7 mouse cellular contexts compared by ENCODE assay signal in the genomic region with DNA sequence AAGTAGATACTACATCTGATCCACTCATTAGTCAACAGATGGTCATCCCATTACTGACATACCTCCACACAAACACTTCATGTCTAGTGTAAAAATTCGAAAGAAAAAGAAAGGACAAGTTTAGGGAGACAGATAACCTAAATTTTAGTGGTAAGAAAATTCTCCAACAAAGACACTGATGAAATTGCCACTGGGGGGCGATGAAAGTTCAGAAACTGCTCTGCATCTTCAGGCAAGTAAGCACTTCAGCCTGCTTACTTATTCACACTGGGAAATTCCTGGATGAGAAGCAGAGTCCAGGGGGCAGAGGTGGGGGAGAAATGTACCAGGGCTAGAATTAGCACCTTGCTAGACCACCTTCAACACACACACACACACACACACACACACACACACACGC. TPM values are rescaled to one million over a fixed set of nuclear protein-coding genes. Genes with fewer than 3 reads are reported as not detected.
DNase-seq lines count a peak whose midpoint lies in the region; ATAC-seq and TF ChIP-seq lines count a peak whose summit lies in the region.

No protein-coding gene starts in this region.

- H3K79me2 ChIP-seq in MEL (ENCODE audit: control insufficient read depth, insufficient read depth, low read length, poor library complexity) = no peaks in the 10 kb centered on the region

- no peak for TF ChIP-seq EP300 in MEL (IDR thresholded peaks at IDR 0.05; ENCODE audit: low read depth in 1 of 2, low read length in 2 of 2)

- no peak for TF ChIP-seq POLR2A in MEL (IDR thresholded peaks at IDR 0.05; ENCODE audit: control insufficient read depth in 1 of 2, insufficient read depth in 1 of 2, low read depth in 1 of 2, low read length in 2 of 2, poor library complexity in 1 of 2)
- no peak for TF ChIP-seq POLR2A in lung, adult 2 months (IDR thresholded peaks at IDR 0.05; ENCODE audit: borderline replicate concordance, extremely low read depth, low read depth, low read length)

- TF ChIP-seq CTCF in MEL (IDR thresholded peaks at IDR 0.05 in 2 of 3, conservative IDR thresholded peaks at IDR 0.05 in 1 of 3; ENCODE audit: control insufficient read depth in 1 of 3, insufficient read depth in 1 of 3, low read depth in 2 of 3, low read length in 3 of 3, poor library complexity in 1 of 3, severe bottlenecking in 1 of 3) = peak; percentile 17 to 65 (median 42); a peak in 5 of 6 replicates
- no peak for TF ChIP-seq CTCF in lung, adult 2 months (IDR thresholded peaks at IDR 0.05; ENCODE audit: insufficient read depth, low read length)

- no peaks in the 10 kb centered on the region for H3K4me1 ChIP-seq in kidney, embryonic 16.5 days (ENCODE audit: insufficient read depth, low read length)
- no peaks in the 10 kb centered on the region for H3K4me1 ChIP-seq in MEL (ENCODE audit: control insufficient read depth in 1 of 2, insufficient read depth in 2 of 2, low read length in 2 of 2)
- H3K4me1 ChIP-seq in lung, adult 2 months (ENCODE audit: control insufficient read depth, insufficient read depth, low read length) = no peaks in the 10 kb centered on the region

- no peak overlapping the region for H3K27ac ChIP-seq in kidney, embryonic 16.5 days (ENCODE audit: low read length)
- no peak overlapping the region for H3K27ac ChIP-seq in MEL (ENCODE audit: control insufficient read depth, low read depth, low read length)

- DNase-seq in kidney, adult 18-20 months = peak; percentile 21
- peak; percentile 66 for DNase-seq in MEL (ENCODE audit: low read depth, low spot score)
- peak; percentile 56 for DNase-seq in adrenal gland, postnatal 10 days
- DNase-seq in kidney, adult 9 months = peak; percentile 29
- peak; percentile 10 for DNase-seq in lung, adult 2 months
- DNase-seq in yolk sac, embryonic 10.5 days (ENCODE audit: low spot score) = peak; percentile 26

- 40% methylated on average over 3 of the region's 3 CpGs for WGBS in kidney, embryonic 16.5 days
- WGBS in lung, adult 2 months = 24% methylated on average over 3 of the region's 3 CpGs

- H3K9ac ChIP-seq in kidney, embryonic 16.5 days (replicated peaks; ENCODE audit: low read length) = no peak overlapping the region
- H3K9ac ChIP-seq in MEL (ENCODE audit: control insufficient read depth, low read depth, low read length, poor library complexity, severe bottlenecking) = no peak overlapping the region

- no peaks in the 10 kb centered on the region for H3K9me3 ChIP-seq in kidney, embryonic 16.5 days (ENCODE audit: low read length)
- H3K9me3 ChIP-seq in MEL (replicated peaks; ENCODE audit: insufficient read depth, low read length) = no peaks in the 10 kb centered on the region

- H3K4me2 ChIP-seq in kidney, embryonic 16.5 days (replicated peaks; ENCODE audit: low read depth, low read length) = no peak overlapping the region

- H3K36me3 ChIP-seq in kidney, embryonic 16.5 days (ENCODE audit: insufficient read depth, low read length) = no peaks in the 10 kb centered on the region
- 0 out of 4 replicates have a peak, but pooled peaks cover 0 to 2% of the 10 kb centered on the region in 2 experiments for H3K36me3 ChIP-seq in MEL (ENCODE audit: control insufficient read depth in 1 of 2, insufficient read depth in 2 of 2, low read length in 2 of 2)

- H3K4me3 ChIP-seq in kidney, embryonic 16.5 days (ENCODE audit: low read length) = no peak overlapping the region
- no peak overlapping the region for H3K4me3 ChIP-seq in MEL (ENCODE audit: control insufficient read depth in 1 of 2, insufficient read depth in 1 of 2, low read depth in 2 of 2, low read length in 2 of 2)
- no peak overlapping the region for H3K4me3 ChIP-seq in lung, adult 2 months (replicated peaks; ENCODE audit: extremely low read depth, low read depth, low read length)

- peak; percentile 70 for TF ChIP-seq RAD21 in MEL (IDR thresholded peaks at IDR 0.05; ENCODE audit: low read depth, low read length)

- ATAC-seq in kidney, embryonic 16.5 days (ENCODE audit: low FRiP score, low TSS enrichment) = no peak; the same call in 1 of the 2 replicates

- H3K27me3 ChIP-seq in kidney, embryonic 16.5 days (ENCODE audit: insufficient read depth, low read length) = peaks cover 3% of the 10 kb centered on the region; the same call in 1 of the 2 replicates
- no peaks in the 10 kb centered on the region for H3K27me3 ChIP-seq in MEL (ENCODE audit: control insufficient read depth in 1 of 2, insufficient read depth in 2 of 2, low read length in 2 of 2)

TF ChIP-seq in MEL, 35 proteins besides CTCF, POLR2A, EP300 and RAD21:
- peak; percentile 58 for TF ChIP-seq SMC3 (IDR thresholded peaks at IDR 0.05; ENCODE audit: low read depth, low read length)
- no peak for TF ChIP-seq ETS1 (IDR thresholded peaks at IDR 0.05; ENCODE audit: low read depth, low read length)
- peak; percentile 17; the same call in 1 of the 2 replicates for TF ChIP-seq ZC3H11A (IDR thresholded peaks at IDR 0.05; ENCODE audit: low read depth, low read length)

RNA-seq across cellular contexts. Expression of a gene that starts 12.1 kb away (rescaled TPM):
- 29.0 and 31.6 TPM in 2 replicates for polyA plus RNA-seq in kidney, embryonic 16.5 days (2015; fragmentation: Nextera tagmentation; extraction: Ambion mirVana)
- total RNA-seq in MEL (2012; rRNA removed) = 70.5 and 78.1 TPM in 2 replicates
- 10 to 100 TPM in 1 of 2 experiments, not detected in 1; 67.0 TPM for polyA plus RNA-seq in MEL (2012; ENCODE audit: insufficient read depth in 1 of 2, insufficient read length in 2 of 2, low read depth in 1 of 2, low replicate concordance in 2 of 2, missing spikeins in 1 of 2)
- 10 to 100 TPM; 41.1 to 43.2 TPM for total RNA-seq in adrenal gland, postnatal 10 days (2021)
- 6.6 and 6.8 TPM in 2 replicates for polyA plus RNA-seq in lung, adult 2 months (2012; rRNA removed)

Comparison
In these comparisons a context has a peak if more than half of its experiments do, and no peak if none do; other contexts are left out.
1. DNase-seq: peak in every context shown above with its lines; median percentile 66 in MEL; 56 in adrenal gland, postnatal 10 days; 29 in kidney, adult 9 months; 26 in yolk sac, embryonic 10.5 days; 21 in kidney, adult 18-20 months; 10 in lung, adult 2 months.